Mouse (Mus musculus) liver, embryonic 14.5 days (tissue): Measurements from ENCODE around the gene Rpl5. TPM values are rescaled to one million over a fixed set of nuclear protein-coding genes. Genes with fewer than 3 reads are reported as not detected.

ENCODE experiments used
- ATAC-seq: fragments of 200-750 bp; cut with Nextera tagmentation; 2 replicates; pipeline ENCODE4 v1.8.0; 2017; ENCODE audit warnings: moderate number of reproducible peaks, mild to moderate bottlenecking, moderate library complexity; ENCODE audit not compliant: insufficient read depth
- DNase-seq, 3 experiments: peaks; one replicate each; pipeline ENCODE4 v3.0.0-alpha.2; 2012 to 2013; ENCODE audit warnings: low read depth in 3 of 3, low spot score in 3 of 3
- H3K27ac ChIP-seq: fragments of 300-500 bp; sonication (generic); 2 replicates; pipeline ENCODE4 v1.5.1; 2014; ENCODE audit warnings: moderate library complexity, mild to moderate bottlenecking, control low read depth, inconsistent platforms
- H3K27me3 ChIP-seq: fragments of 300-500 bp; sonication (generic); 2 replicates; pipeline ENCODE4 v1.6.1; 2014; ENCODE audit warnings: mild to moderate bottlenecking, low read length, moderate library complexity; ENCODE audit not compliant: control insufficient read depth, insufficient read depth
- H3K36me3 ChIP-seq: fragments of 300-500 bp; sonication (generic); replicated peaks from 2 replicates; pipeline ENCODE4 v1.6.1; 2014; ENCODE audit warnings: low read depth; ENCODE audit not compliant: control insufficient read depth, insufficient read depth
- H3K4me1 ChIP-seq, 2 experiments: fragments of 200-500 bp in 1 of 2; fragments of 300-500 bp in 1 of 2; sonication (generic) in 1 of 2; replicated peaks; 2 replicates each; pipeline ENCODE4 v1.6.1; 2012 to 2014; ENCODE audit warnings: antibody characterized with exemption in 1 of 2, inconsistent platforms in 1 of 2, low read length in 1 of 2; ENCODE audit not compliant: control insufficient read depth in 2 of 2, insufficient read depth in 2 of 2
- H3K4me2 ChIP-seq: fragments of 300-500 bp; sonication (generic); 2 replicates; pipeline ENCODE4 v1.6.1; 2014; ENCODE audit warnings: low read depth, mild to moderate bottlenecking, control low read depth, moderate library complexity
- H3K4me3 ChIP-seq, 2 experiments: fragments of 200-500 bp in 1 of 2; fragments of 300-500 bp in 1 of 2; sonication (generic) in 1 of 2; 2 replicates each; pipeline ENCODE4 v1.5.1; 2012 to 2014; ENCODE audit warnings: low read depth in 2 of 2, low read length in 2 of 2, mild to moderate bottlenecking in 2 of 2, control low read depth in 1 of 2, inconsistent platforms in 1 of 2, moderate library complexity in 1 of 2; ENCODE audit not compliant: insufficient read depth in 1 of 2
- H3K9ac ChIP-seq: fragments of 300-500 bp; sonication (generic); replicated peaks from 2 replicates; pipeline ENCODE4 v1.6.1; 2014; ENCODE audit warnings: mild to moderate bottlenecking, control low read depth, moderate library complexity
- H3K9me3 ChIP-seq: fragments of 300-500 bp; sonication (generic); 2 replicates; pipeline ENCODE4 v1.6.1; 2016; ENCODE audit warnings: low read length, mixed read lengths; ENCODE audit not compliant: control insufficient read depth
- CTCF ChIP-seq: IDR thresholded peaks from 2 replicates; pipeline ENCODE4 v1.5.1; 2016; ENCODE audit warnings: antibody characterized with exemption, low read depth, control low read depth
- EP300 ChIP-seq: IDR thresholded peaks from 2 replicates; pipeline ENCODE4 v1.6.1; 2016; ENCODE audit warnings: antibody characterized with exemption, low read depth
- WGBS: fragments of 180-500 bp; shearing (Covaris S2); extraction: QIAGEN DNeasy Blood & Tissue Kit; methylation state at CpG from one replicate; pipeline ENCODE4 v1.1.7; 2014; ENCODE audit not compliant: insufficient replicate concordance; 5-methylcytosine and 5-hydroxymethylcytosine counted together
- polyA plus RNA-seq, 2 experiments: library from polyadenylated mRNA; depleted of rRNA in 1 of 2; stranded (reverse) in 1 of 2; unstranded in 1 of 2; fragments of >200 nt; fragmentation: Nextera tagmentation in 1 of 2; extraction: Ambion mirVana in 1 of 2; gene quantifications; 2 replicates each; pipeline versions ENCODE4 v1.2.1 to v1.2.3; 2012 to 2014

The Rpl5 gene
- polyA plus RNA-seq (2012; rRNA removed) (62.8 and 96.9 TPM in 2 replicates), polyA plus RNA-seq (2014; fragmentation: Nextera tagmentation; extraction: Ambion mirVana) (27.6 and 29.1 TPM in 2 replicates)

- Histone ChIP-seq H3K27me3 (no peaks in the 10 kb centered on the region), H3K9me3 (no peaks in the 10 kb centered on the region), H3K9ac (peak within 1 kb of the TSS; percentile 64), H3K27ac (peak within 1 kb of the TSS; percentile 26), H3K4me2 (peak within 1 kb of the TSS; percentile 91), H3K4me1 (peaks cover 0 to 8% of the 10 kb centered on the region in 2 experiments; a peak in 2 of 4 replicates), H3K36me3 (peaks cover 35% of the 10 kb centered on the region), H3K4me3 (peak within 1 kb of the TSS; percentile 68 to 99)
- ATAC-seq (peak; percentile 96), DNase-seq (peak; percentile 93 to 94 (median 94))
- 3% methylated on average over 66 of the region's 66 CpGs for WGBS
- peak; percentile 99 for TF ChIP-seq CTCF
- no peak for TF ChIP-seq EP300
Observed at GRCm38 (mm10) chr5:107900206-107901013, at the start of gene Rpl5. Rpl5 (plus strand) TSS chr5:107900502.

DNA sequence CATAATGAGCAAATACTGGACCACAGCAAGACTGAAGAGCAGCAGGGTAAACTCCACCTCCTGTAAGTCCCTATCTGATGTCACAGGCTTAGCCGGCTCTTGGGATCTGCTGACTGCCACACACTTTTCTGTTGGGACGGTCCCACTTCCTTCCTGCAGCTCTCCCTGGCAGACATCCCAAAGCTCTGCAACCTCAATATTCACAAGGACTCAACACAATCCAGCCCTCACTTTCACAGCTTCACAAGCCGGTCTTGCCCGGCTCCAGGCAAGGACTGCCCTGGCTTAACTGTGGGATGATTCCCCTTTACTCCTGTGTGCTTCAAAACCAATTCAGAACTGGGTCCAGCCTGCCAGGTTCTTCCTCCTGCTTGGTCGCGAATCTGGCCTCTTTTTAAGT, 46.5 kb upstream of the Rpl5 start:
- H3K27me3 ChIP-seq = no peaks in the 10 kb centered on the region
- H3K4me3 ChIP-seq = no peak overlapping the region
- H3K9ac ChIP-seq = no peak overlapping the region
- ATAC-seq (peak; percentile 37; the same call in 1 of the 2 replicates), DNase-seq (no peak)
- no peak overlapping the region for H3K27ac ChIP-seq
- H3K9me3 ChIP-seq = no peaks in the 10 kb centered on the region
- H3K36me3 ChIP-seq = peaks cover 2% of the 10 kb centered on the region; the same call in 1 of the 2 replicates
- H3K4me1 ChIP-seq = peaks cover 8 to 15% of the 10 kb centered on the region in 2 experiments; a peak in 3 of 4 replicates
- H3K4me2 ChIP-seq = no peak overlapping the region
- WGBS = 34% methylated on average over 6 of the region's 6 CpGs
- TF ChIP-seq EP300 (no peak), CTCF (no peak)

GRCm38 (mm10) chr5:107854556-107854955, 45.7 kb upstream of the Rpl5 start:
- no peak for DNase-seq
- Histone ChIP-seq H3K36me3 (peaks cover 2% of the 10 kb centered on the region; the same call in 1 of the 2 replicates), H3K27ac (no peak overlapping the region), H3K9ac (no peak overlapping the region), H3K9me3 (no peaks in the 10 kb centered on the region), H3K27me3 (no peaks in the 10 kb centered on the region), H3K4me2 (no peak overlapping the region), H3K4me3 (no peak overlapping the region), H3K4me1 (peaks cover 8 to 15% of the 10 kb centered on the region in 2 experiments; a peak in 3 of 4 replicates)
- TF ChIP-seq CTCF (no peak), EP300 (no peak)
- ATAC-seq = no peak
- 42% methylated on average over 3 of the region's 3 CpGs for WGBS

- Histone ChIP-seq H3K9me3 (no peaks in the 10 kb centered on the region), H3K36me3 (no peaks in the 10 kb centered on the region), H3K4me3 (no peak overlapping the region), H3K27me3 (no peaks in the 10 kb centered on the region), H3K4me2 (no peak overlapping the region), H3K9ac (no peak overlapping the region), H3K27ac (no peak overlapping the region), H3K4me1 (peaks cover 8 to 15% of the 10 kb centered on the region in 2 experiments; a peak in 3 of 4 replicates)
- ATAC-seq (no peak), DNase-seq (no peak)
- WGBS = 23% methylated on average over 2 of the region's 2 CpGs
- TF ChIP-seq EP300 (no peak), CTCF (no peak)
Observed at GRCm38 (mm10) chr5:107855546-107855945, 44.8 kb upstream of the Rpl5 start.

GRCm38 (mm10) chr5:107858963-107859362, 41.3 kb upstream of the Rpl5 start:
- no peaks in the 10 kb centered on the region for H3K9me3 ChIP-seq
- ATAC-seq = no peak
- no peak overlapping the region for H3K9ac ChIP-seq
- DNase-seq = no peak
- peaks cover 2% of the 10 kb centered on the region for H3K36me3 ChIP-seq
- H3K27ac ChIP-seq = no peak overlapping the region
- H3K27me3 ChIP-seq = no peaks in the 10 kb centered on the region
- H3K4me3 ChIP-seq = no peak overlapping the region
- 43% methylated on average over 2 of the region's 2 CpGs for WGBS
- peak; percentile 65 for TF ChIP-seq CTCF
- no peak for TF ChIP-seq EP300
- peaks cover 4 to 13% of the 10 kb centered on the region in 2 experiments for H3K4me1 ChIP-seq
- no peak overlapping the region for H3K4me2 ChIP-seq
